Mouse (Mus musculus) MEL (cell line): ENCODE data around the gene 9930021J03Rik. TPM values are rescaled to one million over a fixed set of nuclear protein-coding genes. Genes with fewer than 3 reads are reported as not detected.

Experiments used
- DNase-seq: peaks from one replicate; pipeline ENCODE4 v3.0.0; 2011; ENCODE audit warnings: low read depth, low spot score
- H3K27ac ChIP-seq: 2 replicates; pipeline ENCODE4 v1.5.1; 2012; ENCODE audit warnings: low read depth, mild to moderate bottlenecking, control low read depth, low read length, moderate library complexity; ENCODE audit not compliant: control insufficient read depth
- H3K27me3 ChIP-seq, 2 experiments: fragments of 150-350 bp in 1 of 2; sonication (generic) in 1 of 2; 2 replicates each; pipeline ENCODE4 v1.6.1; 2012; ENCODE audit warnings: low read length in 2 of 2, mild to moderate bottlenecking in 2 of 2, improper control_type of control experiment in 1 of 2, moderate library complexity in 1 of 2; ENCODE audit not compliant: insufficient read depth in 2 of 2, control insufficient read depth in 1 of 2
- H3K36me3 ChIP-seq, 2 experiments: 2 replicates each; pipeline ENCODE4 v1.6.1; 2012 to 2014; ENCODE audit warnings: low read length in 2 of 2, improper control_type of control experiment in 1 of 2, inconsistent platforms in 1 of 2, mild to moderate bottlenecking in 1 of 2; ENCODE audit not compliant: insufficient read depth in 2 of 2, control insufficient read depth in 1 of 2
- H3K4me1 ChIP-seq, 2 experiments: fragments of 150-350 bp in 1 of 2; sonication (generic) in 1 of 2; 2 replicates each; pipeline ENCODE4 v1.6.1; 2012; ENCODE audit warnings: low read length in 2 of 2, improper control_type of control experiment in 1 of 2, mild to moderate bottlenecking in 1 of 2; ENCODE audit not compliant: insufficient read depth in 2 of 2, control insufficient read depth in 1 of 2
- H3K4me3 ChIP-seq, 2 experiments: fragments of 150-350 bp in 1 of 2; sonication (generic) in 1 of 2; 2 replicates each; pipeline ENCODE4 v1.5.1; 2012; ENCODE audit warnings: low read depth in 2 of 2, low read length in 2 of 2, mild to moderate bottlenecking in 2 of 2, moderate library complexity in 2 of 2, control low read depth in 1 of 2, improper control_type of control experiment in 1 of 2; ENCODE audit not compliant: control insufficient read depth in 1 of 2, insufficient read depth in 1 of 2
- H3K79me2 ChIP-seq: 2 replicates; pipeline ENCODE4 v1.6.1; 2012; ENCODE audit warnings: mild to moderate bottlenecking, low read length, moderate library complexity; ENCODE audit not compliant: control insufficient read depth, poor library complexity, insufficient read depth
- H3K9ac ChIP-seq: 2 replicates; pipeline ENCODE4 v1.6.1; 2012; ENCODE audit warnings: low read depth, mild to moderate bottlenecking, control low read depth, low read length, moderate library complexity; ENCODE audit not compliant: control insufficient read depth, poor library complexity, severe bottlenecking
- H3K9me3 ChIP-seq: fragments of 150-350 bp; sonication (generic); replicated peaks from 2 replicates; pipeline ENCODE4 v1.6.1; 2012; ENCODE audit warnings: mild to moderate bottlenecking, low read length, improper control_type of control experiment, moderate library complexity; ENCODE audit not compliant: insufficient read depth
- CHD1 ChIP-seq: IDR thresholded peaks from 2 replicates; pipeline ENCODE4 v1.6.1; 2012; ENCODE audit warnings: low read depth, mild to moderate bottlenecking, inconsistent platforms, low read length, improper control_type of control experiment
- CTCF ChIP-seq, 3 experiments: IDR thresholded peaks in 2 of 3; conservative IDR thresholded peaks in 1 of 3; 2 replicates each; pipeline ENCODE4 v1.5.1; 2011 to 2012; ENCODE audit warnings: low read length in 3 of 3, low read depth in 2 of 3, mild to moderate bottlenecking in 2 of 3, improper control_type of control experiment in 1 of 3, inconsistent platforms in 1 of 3, mixed read lengths in 1 of 3, moderate library complexity in 1 of 3; ENCODE audit not compliant: control insufficient read depth in 1 of 3, insufficient read depth in 1 of 3, poor library complexity in 1 of 3, severe bottlenecking in 1 of 3
- E2F4 ChIP-seq: IDR thresholded peaks from 2 replicates; pipeline ENCODE4 v1.6.1; 2011; ENCODE audit warnings: low read depth, low read length, improper control_type of control experiment, borderline replicate concordance
- EP300 ChIP-seq, 2 experiments: IDR thresholded peaks; 2 replicates each; pipeline ENCODE4 v1.6.1; 2011; ENCODE audit warnings: improper control_type of control experiment in 2 of 2, low read length in 2 of 2, low read depth in 1 of 2, mild to moderate bottlenecking in 1 of 2
- ETS1 ChIP-seq: IDR thresholded peaks from 2 replicates; pipeline ENCODE4 v1.6.1; 2012; ENCODE audit warnings: low read depth, mild to moderate bottlenecking, inconsistent platforms, low read length, improper control_type of control experiment, moderate library complexity
- GATA1 ChIP-seq: IDR thresholded peaks from 2 replicates; pipeline ENCODE4 v1.6.1; 2011; ENCODE audit warnings: low read depth, low read length, improper control_type of control experiment
- HCFC1 ChIP-seq: IDR thresholded peaks from 2 replicates; pipeline ENCODE4 v1.6.1; 2012; ENCODE audit warnings: low read depth, mild to moderate bottlenecking, inconsistent platforms, low read length, improper control_type of control experiment, moderate library complexity
- JUND ChIP-seq: IDR thresholded peaks from 2 replicates; pipeline ENCODE4 v1.6.1; 2011; ENCODE audit warnings: low read depth, mild to moderate bottlenecking, improper control_type of control experiment, low read length
- KAT2A ChIP-seq: conservative IDR thresholded peaks from 2 replicates; pipeline ENCODE4 v1.6.1; 2012; ENCODE audit warnings: low read depth, low read length, improper control_type of control experiment, inconsistent platforms
- MAFK ChIP-seq: IDR thresholded peaks from 2 replicates; pipeline ENCODE4 v1.6.1; 2011; ENCODE audit warnings: low read depth, mild to moderate bottlenecking, low read length, improper control_type of control experiment, borderline replicate concordance
- MAX ChIP-seq: IDR thresholded peaks from 2 replicates; pipeline ENCODE4 v1.6.1; 2011; ENCODE audit warnings: low read length, improper control_type of control experiment
- MXI1 ChIP-seq: IDR thresholded peaks from 2 replicates; pipeline ENCODE4 v1.6.1; 2011; ENCODE audit warnings: mild to moderate bottlenecking, low read depth, low read length, improper control_type of control experiment
- MYB ChIP-seq: IDR thresholded peaks from 2 replicates; pipeline ENCODE4 v1.6.1; 2011; ENCODE audit warnings: mild to moderate bottlenecking, low read depth, low read length, improper control_type of control experiment
- RAD21 ChIP-seq: IDR thresholded peaks from 2 replicates; pipeline ENCODE4 v1.6.1; 2011; ENCODE audit warnings: mild to moderate bottlenecking, low read depth, low read length, improper control_type of control experiment
- RCOR1 ChIP-seq: IDR thresholded peaks from 2 replicates; pipeline ENCODE4 v1.6.1; 2012; ENCODE audit warnings: low read depth, mild to moderate bottlenecking, inconsistent platforms, low read length, improper control_type of control experiment
- SMC3 ChIP-seq: IDR thresholded peaks from 2 replicates; pipeline ENCODE4 v1.6.1; 2011; ENCODE audit warnings: low read depth, low read length, improper control_type of control experiment
- TAL1 ChIP-seq: IDR thresholded peaks from 2 replicates; pipeline ENCODE4 v1.6.1; 2012; ENCODE audit warnings: mild to moderate bottlenecking, inconsistent platforms, low read length, moderate library complexity, mixed read lengths
- TBP ChIP-seq: IDR thresholded peaks from 2 replicates; pipeline ENCODE4 v1.8.0; 2011; ENCODE audit warnings: low read depth, low read length, improper control_type of control experiment
- TCF12 ChIP-seq: IDR thresholded peaks from 2 replicates; pipeline ENCODE4 v1.6.1; 2014; ENCODE audit warnings: low read depth, mild to moderate bottlenecking, inconsistent platforms, low read length, improper control_type of control experiment, moderate library complexity
- UBTF ChIP-seq: IDR thresholded peaks from 2 replicates; pipeline ENCODE4 v1.6.1; 2012; ENCODE audit warnings: low read depth, mild to moderate bottlenecking, inconsistent platforms, low read length, improper control_type of control experiment, moderate library complexity, borderline replicate concordance; ENCODE audit not compliant: insufficient read depth
- USF1 ChIP-seq: IDR thresholded peaks from 2 replicates; pipeline ENCODE4 v1.6.1; 2014; ENCODE audit warnings: low read depth, mild to moderate bottlenecking, inconsistent platforms, low read length, improper control_type of control experiment, moderate library complexity
- ZC3H11A ChIP-seq: IDR thresholded peaks from 2 replicates; pipeline ENCODE4 v1.6.1; 2012; ENCODE audit warnings: low read depth, mild to moderate bottlenecking, inconsistent platforms, low read length, improper control_type of control experiment
- ZKSCAN1 ChIP-seq: IDR thresholded peaks from 2 replicates; pipeline ENCODE4 v1.6.1; 2012; ENCODE audit warnings: low read depth, mild to moderate bottlenecking, inconsistent platforms, low read length, improper control_type of control experiment, moderate library complexity
- ZMIZ1 ChIP-seq: IDR thresholded peaks from 2 replicates; pipeline ENCODE4 v1.6.1; 2012; ENCODE audit warnings: low read depth, mild to moderate bottlenecking, inconsistent platforms, low read length, improper control_type of control experiment, moderate library complexity
- ZNF384 ChIP-seq: IDR thresholded peaks from 2 replicates; pipeline ENCODE4 v1.6.1; 2012; ENCODE audit warnings: low read depth, mild to moderate bottlenecking, inconsistent platforms, low read length, improper control_type of control experiment
- polyA plus RNA-seq, 2 experiments: library from polyadenylated mRNA; stranded (reverse) in 1 of 2; unstranded in 1 of 2; fragments of >175 nt in 1 of 2; fragments of >200 nt in 1 of 2; gene quantifications; 2 replicates each; pipeline versions ENCODE4 v1.2.1 to v1.2.4; 2012; ENCODE audit warnings: low replicate concordance in 2 of 2, low read depth in 1 of 2; ENCODE audit not compliant: insufficient read length in 2 of 2, insufficient read depth in 1 of 2, missing spikeins in 1 of 2
- total RNA-seq: library from RNA; depleted of rRNA; stranded (reverse); fragments of 300-350 nt; gene quantifications from 2 replicates; pipeline ENCODE4 v1.2.3, GENCODE M21; 2012

9930021J03Rik gene
- total and polyA plus RNA-seq, 3 experiments: 19.9 to 216 (median 40.9) TPM

GRCm38 (mm10) chr19:29849924-29850551, 44.2 kb upstream of the 9930021J03Rik start (continued):
- TF ChIP-seq MAFK (no peak), E2F4 (no peak), JUND (no peak), ETS1 (peak; percentile 89), SMC3 (no peak), MAX (peak; percentile 65; the same call in 1 of the 2 replicates), KAT2A (no peak), EP300 (IDR thresholded peaks at IDR 0.05; ENCODE audit: low read depth in 1 of 2, low read length in 2 of 2) (peak; percentile 80 to 91), ZMIZ1 (no peak), MYB (no peak), CHD1 (no peak), UBTF (no peak; the same call in 1 of the 2 replicates), ZNF384 (no peak), ZC3H11A (no peak), HCFC1 (no peak), RAD21 (no peak), MXI1 (peak; percentile 62), TBP (no peak; the same call in 1 of the 2 replicates), RCOR1 (peak; percentile 78), TCF12 (peak; percentile 42; the same call in 1 of the 2 replicates), GATA1 (peak; percentile 92), USF1 (no peak)
- TF ChIP-seq, all 39 proteins: peak for 10

GRCm38 (mm10) chr19:29844036-29844661, 38.4 kb upstream of the 9930021J03Rik start:
- Histone ChIP-seq H3K9ac (no peak overlapping the region), H3K4me3 (no peak overlapping the region), H3K79me2 (no peaks in the 10 kb centered on the region), H3K9me3 (no peaks in the 10 kb centered on the region), H3K36me3 (no peaks in the 10 kb centered on the region), H3K27me3 (peaks cover 3% of the 10 kb centered on the region in 2 experiments; a peak in 3 of 4 replicates), H3K4me1 (no peaks in the 10 kb centered on the region), H3K27ac (no peak overlapping the region)
- TF ChIP-seq CTCF (IDR thresholded peaks at IDR 0.05 in 2 of 3, conservative IDR thresholded peaks at IDR 0.05 in 1 of 3; ENCODE audit: control insufficient read depth in 1 of 3, insufficient read depth in 1 of 3, low read depth in 2 of 3, low read length in 3 of 3, poor library complexity in 1 of 3, severe bottlenecking in 1 of 3) (no peak), ZNF384 (no peak), ZKSCAN1 (no peak), MXI1 (no peak), MAFK (no peak), TAL1 (no peak)
- DNase-seq: no peak
